Mouse (Mus musculus) neural tube, embryonic 15.5 days (tissue): ENCODE data around the gene E330017A01Rik. TPM values are rescaled to one million over a fixed set of nuclear protein-coding genes. Genes with fewer than 3 reads are reported as not detected.
"Not testable (repeated sequence)": the region's sequence is repeated elsewhere in the genome, so short reads cannot be mapped to it uniquely, and the experiment has no call there.

Experiments
- ATAC-seq: fragments of 200-750 bp; cut with Nextera tagmentation; 2 replicates; pipeline ENCODE4 v1.8.0; 2017; ENCODE audit warnings: mild to moderate bottlenecking, moderate TSS enrichment, moderate library complexity; ENCODE audit not compliant: low FRiP score
- H3K27ac ChIP-seq: fragments of 300-500 bp; sonication (generic); replicated peaks from 2 replicates; pipeline ENCODE4 v1.5.1; 2015; ENCODE audit warnings: mild to moderate bottlenecking, inconsistent platforms
- H3K27me3 ChIP-seq: fragments of 300-500 bp; sonication (generic); replicated peaks from 2 replicates; pipeline ENCODE4 v1.6.1; 2015; ENCODE audit warnings: inconsistent platforms
- H3K36me3 ChIP-seq: fragments of 300-500 bp; sonication (generic); 2 replicates; pipeline ENCODE4 v1.6.1; 2015; ENCODE audit warnings: inconsistent platforms
- H3K4me1 ChIP-seq: fragments of 300-500 bp; sonication (generic); 2 replicates; pipeline ENCODE4 v1.6.1; 2015; ENCODE audit warnings: inconsistent platforms
- H3K4me2 ChIP-seq: fragments of 300-500 bp; sonication (generic); 2 replicates; pipeline ENCODE4 v1.6.1; 2015; ENCODE audit warnings: inconsistent platforms, mild to moderate bottlenecking, moderate library complexity
- H3K4me3 ChIP-seq: fragments of 300-500 bp; sonication (generic); replicated peaks from 2 replicates; pipeline ENCODE4 v1.5.1; 2015; ENCODE audit warnings: mild to moderate bottlenecking, inconsistent platforms
- H3K9ac ChIP-seq: fragments of 300-500 bp; sonication (generic); replicated peaks from 2 replicates; pipeline ENCODE4 v1.6.1; 2015; ENCODE audit warnings: mild to moderate bottlenecking, inconsistent platforms
- H3K9me3 ChIP-seq: fragments of 300-500 bp; sonication (generic); replicated peaks from 2 replicates; pipeline ENCODE4 v1.6.1; 2016; ENCODE audit warnings: inconsistent platforms
- WGBS: fragments of 180-500 bp; shearing (Covaris S2); methylation state at CpG from one replicate; pipeline ENCODE4 v1.1.7; 2015; ENCODE audit warnings: mixed read lengths; 5-methylcytosine and 5-hydroxymethylcytosine counted together
- polyA plus RNA-seq: library from polyadenylated mRNA; unstranded; fragments of >200 nt; fragmentation: Nextera tagmentation; extraction: Ambion mirVana; gene quantifications from 2 replicates; pipeline ENCODE4 v1.2.1, GENCODE M21; 2015

E330017A01Rik gene
- polyA plus RNA-seq, 1 experiment from 2014 or later = not detected

- 95% methylated on average over 15 of the region's 15 CpGs for WGBS
- Histone ChIP-seq H3K9ac (no peak overlapping the region), H3K9me3 (no peaks in the 10 kb centered on the region), H3K27me3 (no peaks in the 10 kb centered on the region), H3K27ac (no peak overlapping the region), H3K4me3 (no peak overlapping the region), H3K4me2 (no peak overlapping the region), H3K4me1 (peaks cover 23% of the 10 kb centered on the region), H3K36me3 (peaks cover 42% of the 10 kb centered on the region)
- no peak for ATAC-seq
These were observed 35.4 kb upstream of the E330017A01Rik start for GRCm38 (mm10) chr16:58673811-58674410.

DNA sequence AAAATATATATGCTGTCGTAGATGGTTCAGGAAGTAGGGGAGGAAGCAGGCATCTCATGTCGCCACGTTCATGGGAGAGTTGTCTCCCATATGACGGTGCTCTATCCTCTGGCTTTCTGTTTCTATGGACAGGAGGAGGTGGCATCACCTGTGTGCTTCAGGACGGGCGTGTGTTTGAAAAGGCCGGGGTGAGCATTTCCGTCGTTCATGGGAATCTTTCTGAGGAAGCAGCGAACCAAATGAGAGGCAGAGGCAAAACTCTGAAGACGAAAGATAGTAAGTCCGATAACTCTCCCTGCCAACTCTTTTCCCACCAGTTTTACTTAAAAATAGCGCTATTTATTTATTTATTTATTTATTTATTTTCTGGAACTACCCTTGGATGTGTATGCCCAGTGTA is 33.9 kb upstream of the E330017A01Rik start:
- no peak for ATAC-seq
- no peak overlapping the region for H3K9ac ChIP-seq
- no peak overlapping the region for H3K27ac ChIP-seq
- no peaks in the 10 kb centered on the region for H3K9me3 ChIP-seq
- 95% methylated on average over 13 of the region's 13 CpGs for WGBS
- H3K27me3 ChIP-seq = no peaks in the 10 kb centered on the region
- H3K4me1 ChIP-seq = peaks cover 23% of the 10 kb centered on the region
- H3K4me2 ChIP-seq = no peak overlapping the region
- H3K4me3 ChIP-seq = no peak overlapping the region
- peaks cover 30% of the 10 kb centered on the region for H3K36me3 ChIP-seq

- no peaks in the 10 kb centered on the region for H3K27me3 ChIP-seq
- H3K4me3 ChIP-seq = peak overlapping the region; percentile 79
- WGBS = 76% methylated on average over 8 of the region's 8 CpGs
- H3K36me3 ChIP-seq = peaks cover 24% of the 10 kb centered on the region
- no peak overlapping the region for H3K27ac ChIP-seq
- no peaks in the 10 kb centered on the region for H3K9me3 ChIP-seq
- no peak for ATAC-seq
- H3K4me1 ChIP-seq = peaks cover 23% of the 10 kb centered on the region
- H3K9ac ChIP-seq = no peak overlapping the region
- H3K4me2 ChIP-seq = peak overlapping the region; percentile 65
These were observed 32.9 kb upstream of the E330017A01Rik start for GRCm38 (mm10) chr16:58671212-58671985.

- Histone ChIP-seq H3K36me3 (peaks cover 19% of the 10 kb centered on the region), H3K27ac (peak overlapping the region; percentile 85), H3K9me3 (no peaks in the 10 kb centered on the region), H3K9ac (peak overlapping the region; percentile 77), H3K27me3 (no peaks in the 10 kb centered on the region), H3K4me1 (peaks cover 23% of the 10 kb centered on the region), H3K4me3 (peak overlapping the region; percentile 79), H3K4me2 (peak overlapping the region; percentile 65)
- under 1% methylated on average over 25 of the region's 25 CpGs for WGBS
- peak; percentile 81 for ATAC-seq
These were observed 32.1 kb upstream of the E330017A01Rik start for GRCm38 (mm10) chr16:58670643-58671042.

- under 1% methylated on average over 47 of the region's 51 CpGs for WGBS
- peak within 1 kb of the TSS; percentile 85 for H3K27ac ChIP-seq
- peak within 1 kb of the TSS; percentile 77 for H3K9ac ChIP-seq
- H3K4me3 ChIP-seq = peak within 1 kb of the TSS; percentile 79
- peaks cover 15% of the 10 kb centered on the region for H3K36me3 ChIP-seq
- no peaks in the 10 kb centered on the region for H3K27me3 ChIP-seq
- peak within 1 kb of the TSS; percentile 65 for H3K4me2 ChIP-seq
- ATAC-seq = peak; percentile 99
- peaks cover 23% of the 10 kb centered on the region for H3K4me1 ChIP-seq
- H3K9me3 ChIP-seq = no peaks in the 10 kb centered on the region
These were observed 31.5 kb upstream of the E330017A01Rik start, which contains the start of gene Cpox for GRCm38 (mm10) chr16:58669917-58670630. Gene Cpox (plus strand): TSS chr16:58670292.

DNA sequence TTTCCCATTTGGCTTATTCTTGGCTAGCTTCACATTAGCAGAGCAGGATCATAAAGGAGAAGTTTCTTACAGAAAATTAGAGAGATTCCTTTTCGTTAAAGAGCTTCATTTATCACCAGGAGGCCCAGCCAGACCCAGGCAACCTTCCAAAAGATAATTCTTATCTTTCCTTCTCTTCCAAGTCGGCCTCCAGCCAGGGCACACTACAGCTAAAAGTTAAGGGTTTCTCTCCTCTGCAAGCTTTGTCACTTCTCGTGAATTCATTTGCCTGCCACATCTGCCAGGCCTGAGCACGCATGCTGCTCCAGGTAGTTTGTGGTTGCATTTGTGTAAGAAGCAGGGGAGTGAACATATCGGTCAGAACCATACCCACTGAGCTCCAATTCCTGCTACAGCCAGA is 30.7 kb upstream of the E330017A01Rik start:
- WGBS = 58% methylated on average over 5 of the region's 5 CpGs
- Histone ChIP-seq H3K36me3 (peaks cover 8% of the 10 kb centered on the region; the same call in 1 of the 2 replicates), H3K4me3 (peak overlapping the region; percentile 79; the same call in 1 of the 2 replicates), H3K4me1 (peaks cover 23% of the 10 kb centered on the region), H3K9ac (no peak overlapping the region), H3K9me3 (no peaks in the 10 kb centered on the region), H3K27ac (no peak overlapping the region), H3K4me2 (peak overlapping the region; percentile 65), H3K27me3 (no peaks in the 10 kb centered on the region)
- no peak for ATAC-seq

GRCm38 (mm10) chr16:58668586-58668985 is 30.0 kb upstream of the E330017A01Rik start:
- H3K27me3 ChIP-seq = no peaks in the 10 kb centered on the region
- H3K4me3 ChIP-seq = no peak overlapping the region
- no peak for ATAC-seq
- no peak overlapping the region for H3K4me2 ChIP-seq
- no peak overlapping the region for H3K27ac ChIP-seq
- H3K36me3 ChIP-seq = peaks cover under 1% of the 10 kb centered on the region; the same call in 1 of the 2 replicates
- 87% methylated on average over 3 of the region's 3 CpGs for WGBS
- peaks cover 23% of the 10 kb centered on the region for H3K4me1 ChIP-seq
- H3K9me3 ChIP-seq = no peaks in the 10 kb centered on the region
- H3K9ac ChIP-seq = no peak overlapping the region

DNA sequence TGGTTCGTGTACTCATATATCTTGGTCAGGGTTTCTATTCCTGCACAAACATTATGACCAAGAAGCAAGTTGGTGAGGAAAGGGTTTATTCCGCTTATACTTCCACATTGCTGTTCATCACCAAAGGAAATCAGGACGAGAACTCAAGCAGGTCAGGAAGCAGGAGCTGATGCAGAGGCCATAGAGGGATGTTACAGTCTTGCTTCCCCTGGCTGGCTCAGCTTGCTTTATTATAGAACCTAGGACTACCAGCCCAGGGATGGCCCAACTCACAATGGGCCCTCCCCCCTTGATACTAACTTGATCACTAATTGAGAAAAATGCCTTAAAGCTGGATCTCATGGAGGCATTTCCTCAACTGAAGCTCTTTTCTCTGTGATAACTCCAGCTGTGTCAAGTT is 28.1 kb upstream of the E330017A01Rik start:
- H3K4me3 ChIP-seq, H3K9ac ChIP-seq, H3K4me2 ChIP-seq, ATAC-seq, H3K9me3 ChIP-seq, H3K27me3 ChIP-seq, H3K36me3 ChIP-seq, H3K27ac ChIP-seq: not testable (repeated sequence)
- H3K4me1 ChIP-seq = peaks cover 18% of the 10 kb centered on the region
- WGBS = 83% methylated on average over 3 of the region's 3 CpGs

DNA sequence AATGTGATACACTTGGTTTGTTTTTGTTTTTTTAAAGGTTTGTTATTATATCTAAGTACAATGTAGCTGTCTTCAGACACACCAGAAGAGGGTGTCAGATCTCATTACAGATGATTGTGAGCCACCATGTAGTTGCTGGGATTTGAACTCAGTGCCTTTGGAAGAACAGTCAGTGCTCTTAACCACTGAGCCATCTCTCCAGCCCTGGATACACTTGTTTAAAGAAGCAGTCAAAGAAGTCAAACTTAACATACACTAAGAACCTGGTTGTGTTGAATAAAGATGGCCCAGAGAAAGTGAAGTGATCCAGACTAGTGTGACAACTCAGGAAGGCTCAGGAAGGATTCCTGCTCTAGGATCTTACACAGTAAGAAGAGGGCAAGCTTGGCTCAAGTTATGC is 26.6 kb upstream of the E330017A01Rik start:
- not testable (repeated sequence) for H3K9me3 ChIP-seq, H3K4me3 ChIP-seq, H3K27me3 ChIP-seq, H3K9ac ChIP-seq, ATAC-seq, H3K36me3 ChIP-seq, H3K4me2 ChIP-seq, H3K4me1 ChIP-seq, H3K27ac ChIP-seq

DNA sequence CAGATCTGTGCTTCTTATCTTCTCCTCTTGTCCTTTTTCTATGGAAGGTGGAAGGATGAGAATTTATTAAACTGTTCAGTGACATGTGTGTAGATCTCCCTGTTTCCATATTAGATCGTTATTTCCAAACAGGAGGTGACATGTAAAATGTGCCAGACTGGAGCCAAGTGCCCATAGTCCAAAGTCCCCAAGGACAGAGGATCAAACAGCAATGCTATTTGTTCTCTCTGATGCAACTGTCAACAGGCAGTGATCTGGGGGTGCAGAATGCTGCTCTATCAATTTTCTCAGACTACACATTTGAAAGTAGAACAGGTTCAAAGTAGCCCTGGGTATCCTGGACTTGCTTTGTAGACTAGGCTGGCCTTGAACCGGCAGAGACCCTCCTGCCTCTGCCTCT is 25.3 kb upstream of the E330017A01Rik start:
- no peak for ATAC-seq
- H3K36me3 ChIP-seq = no peaks in the 10 kb centered on the region
- WGBS = 92% methylated on average over 2 of the region's 2 CpGs
- no peak overlapping the region for H3K4me2 ChIP-seq
- H3K4me1 ChIP-seq = no peaks in the 10 kb centered on the region
- H3K9ac ChIP-seq = no peak overlapping the region
- no peak overlapping the region for H3K4me3 ChIP-seq
- no peaks in the 10 kb centered on the region for H3K27me3 ChIP-seq
- H3K9me3 ChIP-seq = no peaks in the 10 kb centered on the region
- no peak overlapping the region for H3K27ac ChIP-seq

GRCm38 (mm10) chr16:58663021-58663420 is 24.5 kb upstream of the E330017A01Rik start:
- Histone ChIP-seq H3K9ac (no peak overlapping the region), H3K27ac (no peak overlapping the region), H3K4me1 (no peaks in the 10 kb centered on the region), H3K4me2 (no peak overlapping the region), H3K36me3 (no peaks in the 10 kb centered on the region), H3K4me3 (no peak overlapping the region), H3K27me3 (no peaks in the 10 kb centered on the region), H3K9me3 (no peaks in the 10 kb centered on the region)
- peak; percentile 75; the same call in 1 of the 2 replicates for ATAC-seq
- 74% methylated on average over 5 of the region's 5 CpGs for WGBS
